Mouse (Mus musculus): ENCODE results near the gene Cry1.

The Cry1 gene

GRCm38 (mm10) chr10:85184964-85185608 lies at the start of gene Cry1:
Cry1 (minus strand) TSS chr10:85185064.
- DNase-seq (ENCODE audit: low spot score), result peak; percentile 91

- no peak for DNase-seq (ENCODE audit: low spot score)
Measured at GRCm38 (mm10) chr10:85221771-85222050, 36.8 kb upstream of the Cry1 start.

- peak; percentile 70 for DNase-seq (ENCODE audit: low spot score)
Measured at GRCm38 (mm10) chr10:85220918-85221770, 36.3 kb upstream of the Cry1 start.

- DNase-seq (ENCODE audit: low spot score), result no peak
Measured at GRCm38 (mm10) chr10:85214847-85215246, 30.0 kb upstream of the Cry1 start.

- no peak for DNase-seq (ENCODE audit: low spot score)
Measured at GRCm38 (mm10) chr10:85211673-85212072, 26.8 kb upstream of the Cry1 start.

DNA sequence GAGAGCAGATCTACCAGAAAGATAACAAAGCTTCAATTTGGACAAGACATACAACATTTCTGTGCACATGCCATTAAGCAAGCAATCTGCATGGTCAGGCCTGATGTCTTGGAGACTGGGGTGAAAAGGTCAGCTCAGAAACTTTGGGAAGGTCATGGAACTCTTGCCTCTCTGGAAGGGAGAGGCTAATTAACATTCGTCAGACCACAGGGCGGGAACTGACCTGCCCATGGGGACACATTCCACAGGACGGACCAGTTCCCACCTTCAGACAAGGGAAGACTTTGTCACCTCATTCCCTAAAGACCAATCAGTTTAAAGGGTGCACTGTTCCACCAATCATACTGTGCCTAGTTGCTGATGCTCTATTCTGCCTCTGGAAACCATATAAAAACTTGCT lies 25.3 kb upstream of the Cry1 start:
- DNase-seq (ENCODE audit: low spot score), result no peak

DNA sequence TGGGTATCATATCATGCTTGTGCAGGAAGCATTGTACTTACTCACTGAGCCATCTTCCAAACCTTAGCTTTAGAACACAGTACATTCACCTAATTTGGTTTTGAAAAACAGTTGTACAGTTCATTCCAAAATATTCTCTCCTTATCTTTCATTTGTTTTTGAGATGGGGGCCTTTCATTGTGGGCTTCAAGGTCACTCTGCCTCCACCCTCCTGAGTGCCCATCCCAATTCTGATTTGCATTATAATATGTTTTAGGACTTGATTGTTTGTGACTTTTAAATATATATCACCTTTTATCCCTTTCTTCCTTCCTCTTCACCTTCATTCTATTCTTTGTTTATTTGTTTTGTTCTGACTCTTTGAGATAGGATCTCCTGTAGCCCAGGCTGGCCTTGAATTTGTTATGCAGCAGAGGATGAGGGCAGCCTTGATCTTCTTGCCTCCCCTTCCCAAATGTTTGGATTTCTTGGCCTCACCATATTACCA lies 24.3 kb upstream of the Cry1 start:
- DNase-seq (ENCODE audit: low spot score), result no peak

DNA sequence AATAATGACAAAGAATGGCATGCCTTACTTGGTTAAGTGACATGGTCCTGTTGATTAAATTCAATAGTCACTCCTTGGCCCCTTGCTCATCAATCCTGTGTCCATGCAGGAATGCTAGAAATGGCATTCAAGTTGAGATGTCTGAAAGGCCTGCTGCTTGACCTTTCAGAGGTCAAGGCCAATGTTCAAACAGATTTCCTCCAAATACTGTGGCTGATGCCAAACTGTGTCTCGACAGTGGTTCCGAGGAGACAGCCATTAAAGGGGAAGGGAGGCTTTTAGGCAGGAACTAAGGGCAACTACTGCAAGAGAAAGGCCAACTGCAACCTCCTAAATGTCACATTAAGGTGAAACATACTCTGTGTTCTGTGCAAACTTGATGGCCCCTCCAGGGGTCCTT lies 20.5 kb upstream of the Cry1 start:
- DNase-seq (ENCODE audit: low spot score), result no peak

GRCm38 (mm10) chr10:85204255-85204855 lies 19.5 kb upstream of the Cry1 start:
- no peak for DNase-seq (ENCODE audit: low spot score)

GRCm38 (mm10) chr10:85194528-85194927 lies 9.7 kb upstream of the Cry1 start:
- no peak for DNase-seq (ENCODE audit: low spot score)

GRCm38 (mm10) chr10:85193321-85193720 lies 8.5 kb upstream of the Cry1 start:
- no peak for DNase-seq (ENCODE audit: low spot score)

DNA sequence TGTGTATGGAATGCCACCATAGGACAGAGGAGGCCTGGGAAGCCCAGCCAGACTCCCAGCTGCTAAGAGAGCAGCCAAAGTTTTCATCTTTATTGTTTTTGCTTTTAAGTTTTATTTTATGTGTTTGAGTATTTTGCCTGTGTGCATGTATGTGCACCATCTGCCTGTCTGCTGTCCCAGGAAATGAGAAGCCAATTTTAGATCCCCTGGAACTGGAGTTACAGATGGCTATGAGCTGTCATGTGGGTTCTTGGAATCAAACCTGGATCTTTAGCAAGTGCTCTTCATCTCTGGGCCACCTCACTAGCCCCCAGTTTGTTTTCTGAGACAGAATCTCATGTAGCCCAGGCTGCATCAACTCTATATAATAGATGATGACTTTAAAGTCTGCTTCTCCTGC lies 5.8 kb upstream of the Cry1 start:
- no peak for DNase-seq (ENCODE audit: low spot score)

- no peak for DNase-seq (ENCODE audit: low spot score)
Measured at GRCm38 (mm10) chr10:85189966-85190365, 5.1 kb upstream of the Cry1 start.

DNA sequence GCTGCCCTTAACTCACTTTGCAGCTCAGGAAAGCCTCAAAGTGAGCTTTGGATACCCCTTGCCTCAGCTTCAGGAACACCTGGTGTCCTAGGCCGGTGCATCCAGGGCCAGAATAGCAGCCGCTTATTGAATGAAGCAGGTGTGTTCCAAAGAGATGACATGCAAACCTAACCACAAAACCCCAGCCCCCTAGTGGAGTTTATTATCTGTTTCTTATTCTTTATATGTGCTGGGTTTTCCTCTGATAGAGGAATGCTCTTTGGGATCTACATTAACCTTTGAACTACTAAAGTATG lies 1.6 kb upstream of the Cry1 start:
- no peak for DNase-seq (ENCODE audit: low spot score)

- no peak for DNase-seq (ENCODE audit: low spot score)
Measured at GRCm38 (mm10) chr10:85185639-85186498, 1.0 kb upstream of the Cry1 start.

GRCm38 (mm10) chr10:85184201-85184963 lies 482 bp downstream of the Cry1 start:
- no peak for DNase-seq (ENCODE audit: low spot score)

GRCm38 (mm10) chr10:85183619-85184018 lies 1.2 kb downstream of the Cry1 start:
- DNase-seq (ENCODE audit: low spot score), result no peak

GRCm38 (mm10) chr10:85182766-85183165 lies 2.1 kb downstream of the Cry1 start:
- DNase-seq (ENCODE audit: low spot score), result no peak

DNA sequence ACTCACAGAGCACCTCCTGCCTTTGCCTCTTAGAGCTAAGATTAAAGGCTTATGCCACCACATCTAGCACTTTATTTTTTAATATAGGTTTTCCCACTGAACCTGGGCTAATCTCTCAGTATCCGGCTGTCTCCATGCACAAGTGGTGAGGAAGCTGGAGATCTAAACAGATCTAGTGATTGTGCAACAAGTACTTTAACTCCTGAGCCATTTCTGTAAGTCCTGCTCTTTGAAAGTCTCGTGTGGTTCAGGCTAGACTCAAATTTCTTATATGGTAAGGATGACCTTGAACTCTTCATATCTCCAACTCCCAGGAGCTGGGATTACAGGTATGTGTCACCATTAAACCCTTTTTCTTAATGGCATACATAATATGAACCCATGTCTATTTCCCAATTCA lies 8.2 kb downstream of the Cry1 start:
- DNase-seq (ENCODE audit: low spot score), result no peak

DNA sequence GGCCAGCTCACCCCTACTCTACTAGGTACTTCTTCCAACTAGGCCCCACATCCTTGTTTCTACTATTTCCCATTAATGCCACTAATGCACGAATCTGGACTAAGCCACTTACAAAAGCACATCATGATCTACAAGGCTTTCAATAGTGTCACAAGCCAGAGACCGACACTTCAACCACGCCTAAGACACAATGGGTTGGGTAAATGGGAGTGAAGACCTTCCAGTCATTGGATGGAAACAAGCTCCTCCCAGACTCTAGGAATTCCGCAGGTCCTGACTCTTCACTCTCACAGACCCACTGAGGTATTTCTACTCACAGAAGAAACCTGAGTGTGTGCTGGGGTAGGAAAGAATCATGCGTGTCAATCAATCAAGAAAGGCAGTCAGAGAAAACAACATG lies 19.6 kb downstream of the Cry1 start:
- DNase-seq (ENCODE audit: low spot score), result no peak

DNA sequence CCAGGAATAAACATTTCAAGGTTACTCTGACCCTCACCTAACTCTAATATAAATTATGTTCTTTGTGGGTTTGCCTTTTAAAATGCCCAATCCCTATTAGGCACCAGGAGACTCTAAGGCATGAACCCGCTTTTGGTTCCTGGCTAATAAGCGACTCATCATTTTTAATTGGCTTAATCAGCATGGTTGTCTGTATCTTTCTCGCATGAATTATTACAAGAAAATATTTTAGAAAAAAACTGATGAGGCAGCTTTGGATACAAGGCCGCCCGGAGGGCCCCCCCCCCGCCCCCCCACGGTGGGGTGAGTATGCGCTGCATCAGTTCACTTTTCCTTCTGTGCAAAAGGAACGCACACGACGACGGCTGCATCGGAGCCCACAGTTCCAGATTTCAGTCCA lies 20.1 kb downstream of the Cry1 start:
- no peak for DNase-seq (ENCODE audit: low spot score)
